Mouse (Mus musculus) spleen, adult 2 months (tissue): ENCODE measurements around the gene Chil1. TPM values are rescaled to one million over a fixed set of nuclear protein-coding genes. Genes with fewer than 3 reads are reported as not detected.

Experiments used
- DNase-seq, 2 experiments: peaks; one replicate each; pipeline versions ENCODE4 v3.0.0 to v3.0.0-alpha.2; 2012 to 2021; ENCODE audit warnings: low spot score in 2 of 2, low read depth in 1 of 2
- H3K27ac ChIP-seq: fragments of 200-500 bp; 2 replicates; pipeline ENCODE4 v1.5.1; 2012; ENCODE audit warnings: low read length, inconsistent platforms; ENCODE audit not compliant: insufficient read depth
- H3K27me3 ChIP-seq: fragments of 200-500 bp; 2 replicates; pipeline ENCODE4 v1.6.1; 2012; ENCODE audit warnings: mild to moderate bottlenecking, moderate library complexity, low read length, inconsistent platforms; ENCODE audit not compliant: control insufficient read depth, insufficient read depth
- H3K36me3 ChIP-seq: fragments of 200-500 bp; 2 replicates; pipeline ENCODE4 v1.6.1; 2012; ENCODE audit warnings: mild to moderate bottlenecking, low read length, inconsistent platforms; ENCODE audit not compliant: control insufficient read depth, insufficient read depth
- H3K4me1 ChIP-seq: fragments of 200-500 bp; 2 replicates; pipeline ENCODE4 v1.6.1; 2011; ENCODE audit warnings: inconsistent platforms; ENCODE audit not compliant: control insufficient read depth, insufficient read depth, insufficient read length
- H3K4me3 ChIP-seq: fragments of 200-500 bp; 2 replicates; pipeline ENCODE4 v1.5.1; 2011; ENCODE audit warnings: mild to moderate bottlenecking, inconsistent platforms; ENCODE audit not compliant: insufficient read depth, insufficient read length; ENCODE audit errors: extremely low read depth
- CTCF ChIP-seq: fragments of 200-500 bp; IDR thresholded peaks from 2 replicates; pipeline ENCODE4 v1.5.1; 2011; ENCODE audit warnings: mild to moderate bottlenecking, inconsistent platforms; ENCODE audit not compliant: insufficient read depth, insufficient read length, insufficient replicate concordance; ENCODE audit errors: extremely low read depth
- POLR2A ChIP-seq: fragments of 200-500 bp; IDR thresholded peaks from 2 replicates; pipeline ENCODE4 v1.6.1; 2011; ENCODE audit warnings: low read depth, low read length, inconsistent platforms
- WGBS: fragments of 180-500 bp; shearing (Covaris S2); methylation state at CpG from one replicate; pipeline ENCODE4 v1.1.7; 2018; 5-methylcytosine and 5-hydroxymethylcytosine counted together
- polyA plus RNA-seq: library from polyadenylated mRNA; depleted of rRNA; stranded (reverse); fragments of >200 nt; gene quantifications from 2 replicates; pipeline ENCODE4 v1.2.3, GENCODE M21; 2012

The Chil1 gene
- polyA plus RNA-seq, 1 experiment, result 3.3 TPM

- H3K27ac ChIP-seq, result no peak overlapping the region
- no peaks in the 10 kb centered on the region for H3K36me3 ChIP-seq
- TF ChIP-seq CTCF, result no peak
- no peak for DNase-seq
- WGBS, result 82% methylated on average over 3 of the region's 3 CpGs
- H3K4me3 ChIP-seq, result no peak overlapping the region
- H3K27me3 ChIP-seq, result no peaks in the 10 kb centered on the region
- no peaks in the 10 kb centered on the region for H3K4me1 ChIP-seq
Observed at GRCm38 (mm10) chr1:134217942-134218341, 36.0 kb downstream of the Chil1 start.

GRCm38 (mm10) chr1:134219608-134220007 is 37.6 kb downstream of the Chil1 start:
- Histone ChIP-seq H3K27ac (no peak overlapping the region), H3K4me3 (no peak overlapping the region), H3K36me3 (no peaks in the 10 kb centered on the region), H3K4me1 (no peaks in the 10 kb centered on the region), H3K27me3 (no peaks in the 10 kb centered on the region)
- TF ChIP-seq POLR2A (no peak), CTCF (no peak)
- no peak for DNase-seq
- WGBS, result 95% methylated on average over 5 of the region's 5 CpGs

- 39% methylated on average over 1 of the region's 1 CpGs for WGBS
- no peak for DNase-seq
- Histone ChIP-seq H3K27ac (no peak overlapping the region), H3K4me3 (no peak overlapping the region), H3K36me3 (no peaks in the 10 kb centered on the region), H3K27me3 (no peaks in the 10 kb centered on the region), H3K4me1 (no peaks in the 10 kb centered on the region)
- TF ChIP-seq POLR2A (no peak), CTCF (no peak)
Observed at GRCm38 (mm10) chr1:134221172-134221571, 39.2 kb downstream of the Chil1 start.

GRCm38 (mm10) chr1:134222122-134223055 is 40.4 kb downstream of the Chil1 start:
- Histone ChIP-seq H3K36me3 (no peaks in the 10 kb centered on the region), H3K27ac (no peak overlapping the region), H3K4me1 (no peaks in the 10 kb centered on the region), H3K4me3 (no peak overlapping the region), H3K27me3 (no peaks in the 10 kb centered on the region)
- WGBS, result 66% methylated on average over 8 of the region's 8 CpGs
- TF ChIP-seq CTCF, result no peak
- TF ChIP-seq POLR2A, result no peak
- no peak for DNase-seq

GRCm38 (mm10) chr1:134224649-134225227 is 42.8 kb downstream of the Chil1 start:
- TF ChIP-seq CTCF (no peak), POLR2A (no peak)

GRCm38 (mm10) chr1:134225375-134225774 is 43.4 kb downstream of the Chil1 start:
- Histone ChIP-seq H3K36me3 (no peaks in the 10 kb centered on the region), H3K4me1 (no peaks in the 10 kb centered on the region), H3K27ac (no peak overlapping the region), H3K4me3 (no peak overlapping the region), H3K27me3 (no peaks in the 10 kb centered on the region)
- 90% methylated on average over 5 of the region's 5 CpGs for WGBS
- no peak for DNase-seq
- no peak for TF ChIP-seq POLR2A
- TF ChIP-seq CTCF, result no peak

More at GRCm38 (mm10) chr1:134224649-134225227, 42.8 kb downstream of the Chil1 start:
- 87% methylated on average over 12 of the region's 12 CpGs for WGBS
- H3K36me3 ChIP-seq, result no peaks in the 10 kb centered on the region
- no peaks in the 10 kb centered on the region for H3K27me3 ChIP-seq
- no peak overlapping the region for H3K4me3 ChIP-seq
- H3K4me1 ChIP-seq, result no peaks in the 10 kb centered on the region
- no peak for DNase-seq
- H3K27ac ChIP-seq, result no peak overlapping the region

GRCm38 (mm10) chr1:134226739-134227138 is 44.8 kb downstream of the Chil1 start:
- no peak for DNase-seq
- Histone ChIP-seq H3K27ac (no peak overlapping the region), H3K4me1 (no peaks in the 10 kb centered on the region), H3K36me3 (no peaks in the 10 kb centered on the region), H3K27me3 (no peaks in the 10 kb centered on the region), H3K4me3 (no peak overlapping the region)
- 76% methylated on average over 8 of the region's 8 CpGs for WGBS
- no peak for TF ChIP-seq CTCF
- no peak for TF ChIP-seq POLR2A
